Mouse (Mus musculus): ENCODE measurements at regions not wholly inside any gene's neighbourhood (a gene's known extent, or its start where the extent isn't known, plus 50 kb on each side); places are given as distances from the start of the nearest gene placed in this dataset.

DNA sequence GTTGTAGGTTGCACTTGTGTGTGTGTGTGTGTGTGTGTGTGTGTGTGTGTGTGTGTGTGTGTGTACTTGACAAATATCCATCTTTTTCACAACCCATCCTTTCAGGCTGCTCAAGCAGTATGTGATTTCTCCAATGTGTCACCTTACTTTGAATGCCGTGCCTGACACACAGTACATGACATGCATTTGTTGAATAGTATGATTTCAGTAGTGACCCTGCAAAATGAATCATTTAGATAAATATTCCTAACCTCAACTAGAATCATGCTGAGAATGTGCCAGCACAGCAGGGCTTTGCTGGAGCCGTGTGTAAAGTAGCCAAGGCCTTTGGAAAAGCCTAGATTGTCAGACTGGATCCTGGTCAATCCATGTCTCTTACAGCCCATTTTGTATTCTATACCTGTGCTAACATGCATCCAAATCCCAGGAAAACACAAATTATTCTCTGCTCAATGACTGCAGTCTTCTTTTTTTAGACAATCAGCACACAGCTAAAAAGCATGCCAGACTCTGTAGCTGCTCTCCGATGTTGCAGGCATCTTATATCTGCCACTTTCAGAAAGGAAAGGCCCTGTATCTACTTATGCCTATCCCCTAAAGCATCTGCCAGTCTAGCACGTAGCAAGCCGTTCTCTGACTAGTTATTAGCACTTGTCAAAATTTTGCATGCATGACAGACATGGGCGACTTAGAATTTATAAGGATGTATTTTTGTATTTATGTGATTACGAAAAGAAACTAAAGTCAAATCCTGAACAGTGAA, 60.0 kb upstream of the Gpr141 start:
- DNase-seq (ENCODE audit: low read depth, low spot score) = no peak

DNA sequence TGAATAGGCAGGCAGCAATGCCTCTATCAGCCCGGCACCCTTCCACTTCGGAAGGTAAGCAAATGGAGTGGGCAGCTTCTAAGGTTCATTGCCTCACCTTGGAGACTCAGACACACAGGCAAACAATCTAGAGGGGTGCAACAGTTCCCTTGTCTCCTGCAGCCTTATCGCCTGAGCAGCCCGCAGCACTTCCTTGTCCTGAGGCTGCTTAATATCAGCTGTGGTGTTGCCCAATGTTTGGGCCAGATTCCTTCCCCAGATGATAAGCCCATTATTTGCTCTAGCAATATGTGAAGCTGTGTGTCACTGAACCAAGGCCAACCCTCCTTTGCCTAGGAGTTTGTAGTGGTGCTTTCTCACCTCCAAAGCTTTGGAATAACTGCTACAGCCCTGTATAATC, 58.8 kb upstream of the Gpr141 start:
- DNase-seq (ENCODE audit: low read depth, low spot score) = no peak

DNA sequence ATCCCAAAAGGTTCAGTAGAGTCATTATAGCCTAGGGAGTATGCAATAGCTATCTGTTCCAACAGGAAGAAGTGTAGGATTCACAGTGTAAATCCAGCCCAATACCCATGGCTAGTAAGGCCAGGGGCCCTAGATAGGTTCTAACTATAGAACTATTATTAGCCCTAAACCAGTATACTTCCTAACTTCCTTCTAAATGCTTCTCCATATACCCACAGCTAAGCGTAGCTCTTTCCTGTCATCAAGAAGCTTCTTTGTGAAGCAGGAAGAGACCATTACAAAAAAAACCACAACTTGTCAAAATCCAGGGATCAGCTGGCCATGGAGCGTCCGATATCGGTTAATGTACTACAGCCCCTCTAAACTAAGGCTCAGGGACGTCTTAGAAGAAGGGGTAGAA, 57.7 kb upstream of the Gpr141 start:
- DNase-seq (ENCODE audit: low read depth, low spot score) = no peak

DNA sequence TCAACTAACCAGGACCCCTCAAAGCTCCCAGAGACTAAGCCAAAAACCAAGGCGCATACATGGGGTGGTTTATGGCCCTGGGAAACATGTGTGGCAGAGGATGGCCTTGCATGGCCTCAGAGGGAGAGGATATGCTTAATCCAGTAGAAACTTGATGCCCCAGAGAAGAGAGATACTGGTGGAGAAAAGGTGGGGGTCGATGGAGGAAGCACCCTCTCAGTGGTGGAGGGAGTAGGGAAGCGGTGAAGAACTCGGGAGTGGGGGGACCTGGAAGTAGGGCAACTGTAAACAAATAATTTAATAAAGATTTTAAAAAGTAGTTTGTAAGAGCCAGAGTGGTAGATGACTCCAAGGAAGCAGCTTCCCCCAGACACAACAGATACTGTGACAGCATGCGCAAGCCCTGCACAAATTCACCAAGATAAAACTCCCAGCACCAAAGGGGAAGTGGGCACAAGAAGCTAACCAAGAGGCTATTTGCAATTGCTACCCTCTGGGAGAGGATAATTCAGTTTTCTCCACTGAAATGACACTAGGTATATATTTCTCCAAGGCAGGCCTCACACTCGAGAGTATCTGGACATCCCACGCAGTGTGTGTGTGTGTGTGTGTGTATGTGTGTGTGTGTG, 50.7 kb upstream of the Gpr141 start:
- DNase-seq (ENCODE audit: low read depth, low spot score) = no peak
